Mouse (Mus musculus) right cerebral cortex, adult 18-20 months (tissue): ENCODE measurements around the gene Nt5c3b.

ENCODE experiments used
- DNase-seq: peaks from one replicate; pipeline ENCODE4 v3.0.0; 2022; ENCODE audit warnings: mixed read lengths

Nt5c3b gene

DNA sequence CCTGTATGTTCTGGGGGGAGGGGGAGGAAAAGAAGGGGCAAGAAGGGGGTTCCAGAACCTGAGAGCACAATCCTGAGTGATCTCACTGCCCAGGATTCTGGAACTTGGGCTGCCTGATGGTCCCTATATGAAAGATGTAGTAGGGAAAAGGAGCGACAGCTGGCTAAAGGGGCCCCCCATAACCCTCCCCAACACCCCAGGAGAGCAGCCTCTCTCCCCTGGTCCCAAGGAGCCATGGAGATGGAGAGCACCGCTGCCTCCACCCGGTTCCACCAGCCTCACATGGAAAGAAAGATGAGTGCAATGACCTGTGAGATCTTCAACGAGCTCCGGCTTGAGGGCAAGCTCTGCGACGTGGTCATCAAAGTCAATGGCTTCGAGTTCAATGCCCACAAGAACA is at the start of gene Nt5c3b, which contains the start of gene Klhl10:
Gene Nt5c3b (minus strand): TSS at position 12 of the 400 bp plus-strand sequence.
Gene Klhl10 (plus strand): TSS at position 121 of the 400 bp plus-strand sequence.
- DNase-seq: no peak

DNA sequence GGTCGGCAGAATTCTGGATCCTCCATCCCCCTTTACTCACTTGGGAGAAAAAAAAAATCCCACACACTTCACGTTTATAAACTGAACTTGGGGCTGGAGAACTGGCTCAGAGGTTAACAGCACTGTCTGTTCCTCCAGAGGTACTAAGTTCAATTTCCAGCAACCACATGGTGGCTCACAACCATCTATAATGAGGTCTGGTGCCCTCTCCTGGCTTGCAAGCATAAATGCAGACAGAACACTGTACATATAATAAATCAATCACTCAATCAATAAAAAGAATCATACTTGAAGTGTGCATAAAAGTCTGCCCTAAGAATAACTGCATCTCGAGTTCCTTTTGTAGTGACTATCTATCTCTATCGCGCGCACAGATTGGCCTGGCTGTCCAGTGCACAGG is 49.3 kb upstream of the Nt5c3b start:
- DNase-seq: no peak

DNA sequence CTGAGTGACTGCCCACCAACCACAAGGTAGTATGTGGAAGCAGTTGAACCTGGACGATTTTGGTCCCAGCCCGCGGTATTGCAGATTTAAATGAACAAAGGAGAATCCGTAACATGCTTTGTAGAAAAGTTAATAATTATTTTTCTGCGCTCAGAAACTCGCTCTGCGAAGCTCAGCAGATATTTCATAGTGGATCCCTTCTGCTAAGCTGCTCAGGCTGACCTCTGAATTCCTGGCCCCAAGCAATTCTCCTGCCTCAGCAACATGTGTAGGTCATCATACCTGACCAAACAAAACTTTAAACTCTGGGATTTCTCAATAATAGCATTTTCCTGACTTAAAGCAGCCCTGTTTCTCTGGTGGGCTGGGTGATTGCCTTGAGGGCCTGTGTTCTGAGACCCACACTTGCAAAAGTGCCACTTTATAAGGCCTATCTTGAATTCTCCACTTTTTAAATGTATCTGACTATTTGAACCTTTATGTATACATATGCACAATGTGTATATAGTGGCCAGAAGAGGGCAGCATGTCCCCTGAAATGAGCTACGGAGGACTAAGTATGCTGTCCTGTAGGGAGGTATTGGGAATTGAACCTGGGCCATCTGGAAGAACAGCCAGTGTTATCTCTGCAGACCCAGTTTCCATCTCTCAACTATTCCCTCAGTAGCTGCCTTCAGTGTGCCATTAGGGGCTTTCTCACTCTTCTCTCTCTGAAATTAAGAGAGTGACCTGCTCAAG is 44.4 kb upstream of the Nt5c3b start:
- DNase-seq: peak; percentile 25

DNA sequence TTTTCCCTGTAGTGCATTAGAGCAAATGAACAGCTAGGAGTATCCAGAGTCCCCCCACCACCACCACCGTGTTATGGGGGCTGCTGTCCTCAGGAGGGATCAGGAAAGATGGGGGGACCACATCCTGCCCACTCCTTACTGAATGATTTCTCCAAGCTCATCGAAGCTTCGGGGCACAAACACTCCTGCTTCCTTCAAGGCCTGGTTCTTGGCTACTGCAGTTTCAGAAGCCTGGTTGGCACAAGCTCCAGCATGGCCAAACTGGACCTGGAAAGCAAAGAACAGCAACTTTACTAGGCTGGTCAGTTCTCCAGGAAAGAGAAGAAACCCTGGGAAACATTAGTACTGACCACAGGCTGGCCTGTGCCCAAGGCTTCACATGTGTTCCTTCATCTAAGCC is 42.9 kb upstream of the Nt5c3b start:
- no peak for DNase-seq

DNA sequence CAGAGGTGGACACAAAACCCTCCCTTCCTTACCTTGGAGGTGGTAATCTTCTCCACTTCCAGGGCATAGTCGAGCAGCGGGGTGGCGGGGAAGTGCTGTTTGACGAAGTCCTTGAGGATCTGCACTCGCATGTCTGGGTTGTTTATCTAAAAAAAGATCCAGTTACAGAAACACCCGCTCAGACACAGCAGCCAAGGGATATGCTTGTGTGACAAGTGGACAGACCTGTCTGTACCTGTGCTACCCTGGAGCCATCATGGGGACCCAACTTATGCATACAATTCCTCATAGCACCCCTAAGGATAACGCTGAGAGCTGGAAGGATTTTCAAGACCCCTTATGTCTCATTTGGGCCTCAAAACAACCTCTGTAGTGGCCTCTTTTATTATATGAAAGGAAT is 37.5 kb upstream of the Nt5c3b start:
- no peak for DNase-seq

DNA sequence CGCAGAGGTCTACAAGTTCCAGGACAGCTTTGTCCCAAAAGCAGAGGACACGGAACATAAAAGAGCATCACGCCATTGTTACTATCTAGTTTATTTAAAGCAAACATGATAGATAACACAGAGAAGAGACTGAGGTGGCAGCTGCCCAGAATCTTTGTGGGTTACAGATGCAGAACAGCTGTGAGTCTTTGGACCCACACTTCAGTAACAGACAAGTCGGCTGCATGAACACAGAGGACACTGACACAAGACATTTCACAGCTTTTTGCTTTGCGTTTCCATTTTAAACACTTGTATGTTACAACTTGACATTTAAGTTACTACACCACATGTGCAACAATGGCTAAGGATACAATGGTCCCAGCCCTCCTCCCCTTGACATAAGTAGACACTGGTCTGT is 34.7 kb upstream of the Nt5c3b start:
- no peak for DNase-seq

DNA sequence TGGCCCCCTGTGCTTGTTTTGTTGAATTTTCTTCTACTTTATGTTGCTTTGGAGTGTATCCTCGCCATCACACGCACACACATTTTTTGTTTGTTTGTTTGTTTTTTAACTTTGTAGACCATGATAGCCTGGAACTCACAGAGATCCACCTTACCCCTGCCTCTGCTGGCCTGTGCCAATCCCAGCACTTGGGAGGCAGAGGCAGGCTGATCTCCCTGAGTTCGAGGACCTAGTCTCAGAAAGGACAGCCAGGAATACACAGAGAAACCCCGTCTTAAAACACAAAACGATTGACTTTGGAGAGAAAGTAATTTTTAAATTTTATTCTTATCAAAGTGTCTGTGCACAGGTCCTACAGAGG is 31.3 kb upstream of the Nt5c3b start:
- no peak for DNase-seq

DNA sequence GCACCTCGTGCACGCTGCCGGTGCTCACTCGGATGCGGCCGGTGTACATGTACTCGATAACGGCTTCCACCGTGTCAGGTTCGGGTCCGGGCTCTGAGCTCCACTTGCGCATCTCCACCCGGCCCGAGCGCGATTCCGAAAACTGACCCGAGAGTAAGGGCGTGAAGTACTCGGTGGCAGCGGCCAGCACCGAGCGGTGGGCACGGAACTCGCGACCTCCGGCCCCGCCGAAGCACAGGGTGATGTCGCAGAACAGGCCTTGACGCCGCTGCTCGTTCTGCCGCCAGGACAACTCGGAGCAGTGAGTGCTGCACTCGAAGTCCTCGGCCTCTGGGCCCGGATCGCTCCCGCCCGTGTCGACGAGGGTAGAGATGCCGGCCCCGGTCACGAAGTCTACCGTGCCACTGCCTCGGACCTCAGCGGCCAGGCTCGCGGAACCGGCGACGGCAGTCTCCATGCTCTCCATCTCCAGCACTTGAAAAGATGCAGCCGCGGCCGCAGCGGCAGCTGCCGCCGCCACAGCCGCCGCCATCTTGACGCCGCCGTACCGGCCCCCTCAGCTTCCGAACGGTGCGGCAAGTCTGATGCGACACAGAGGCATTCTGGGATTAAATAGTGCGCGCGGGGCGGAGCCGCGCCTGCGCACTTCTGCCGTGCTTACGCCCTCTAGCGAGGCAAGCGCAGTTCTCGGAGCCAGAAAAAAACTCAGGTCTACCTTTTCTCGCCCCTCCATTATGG is 30.8 kb upstream of the Nt5c3b start, which contains the start of gene Klhl11:
Gene Klhl11 (minus strand): TSS at position 545 of the 738 bp plus-strand sequence.
- peak; percentile 90 for DNase-seq

DNA sequence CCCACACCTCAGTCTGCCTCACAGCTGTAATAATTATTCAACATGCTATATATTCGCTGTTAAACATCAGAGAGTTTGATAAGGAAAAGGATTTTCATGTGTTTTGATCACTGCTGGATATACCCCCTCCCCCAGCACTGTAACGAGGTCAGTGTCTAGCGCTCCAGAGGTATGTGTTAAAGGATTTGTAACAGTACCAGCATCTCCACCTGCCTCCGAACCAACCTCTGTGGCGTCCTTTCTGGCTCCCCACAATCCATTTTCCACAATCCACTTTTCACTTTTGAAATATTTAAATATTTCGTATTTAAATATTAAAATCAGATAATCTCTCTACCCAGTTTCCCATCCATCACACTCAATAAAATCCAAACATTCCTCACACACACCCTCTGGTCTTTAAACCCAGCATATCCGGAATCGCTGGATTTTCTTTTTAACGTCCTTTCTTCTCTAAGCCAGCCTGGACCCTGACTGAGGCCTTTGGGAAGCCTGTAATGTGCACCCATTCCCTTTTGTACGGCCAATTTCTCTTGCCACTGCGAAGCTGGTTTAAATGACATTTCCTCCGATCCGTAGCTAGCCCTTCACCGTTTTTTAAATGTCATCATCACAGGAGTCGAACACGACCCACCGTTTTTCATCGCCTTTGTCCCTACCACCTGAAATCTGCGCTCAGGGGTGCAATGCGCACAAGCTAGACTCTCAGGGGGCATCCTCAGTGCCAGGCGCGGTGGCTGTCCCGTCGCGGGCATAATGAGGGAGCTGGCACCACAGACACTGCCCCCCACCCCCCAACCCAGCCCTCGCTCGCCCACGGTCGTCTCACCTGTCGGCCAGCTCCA is 30.0 kb upstream of the Nt5c3b start:
- DNase-seq: peak; percentile 8

DNA sequence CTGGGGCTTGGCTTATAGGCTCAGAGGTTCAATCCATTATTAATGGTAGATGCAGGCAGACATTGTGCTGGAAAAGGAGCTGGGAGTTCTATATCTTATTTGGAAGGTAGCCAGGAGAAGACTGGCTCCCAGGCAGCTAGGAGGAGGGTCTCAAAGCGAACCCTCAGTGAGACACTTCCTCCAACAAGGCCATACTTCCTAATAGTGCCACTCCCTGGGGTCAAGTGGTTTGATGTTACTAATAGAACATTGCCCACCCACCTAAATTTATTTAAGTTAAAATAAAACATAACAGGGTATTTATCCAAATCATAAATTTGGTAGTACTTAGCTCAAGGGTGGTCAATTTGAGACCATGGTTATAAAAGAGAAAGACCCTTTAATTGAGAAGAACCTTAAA is 24.2 kb upstream of the Nt5c3b start:
- DNase-seq: no peak

DNA sequence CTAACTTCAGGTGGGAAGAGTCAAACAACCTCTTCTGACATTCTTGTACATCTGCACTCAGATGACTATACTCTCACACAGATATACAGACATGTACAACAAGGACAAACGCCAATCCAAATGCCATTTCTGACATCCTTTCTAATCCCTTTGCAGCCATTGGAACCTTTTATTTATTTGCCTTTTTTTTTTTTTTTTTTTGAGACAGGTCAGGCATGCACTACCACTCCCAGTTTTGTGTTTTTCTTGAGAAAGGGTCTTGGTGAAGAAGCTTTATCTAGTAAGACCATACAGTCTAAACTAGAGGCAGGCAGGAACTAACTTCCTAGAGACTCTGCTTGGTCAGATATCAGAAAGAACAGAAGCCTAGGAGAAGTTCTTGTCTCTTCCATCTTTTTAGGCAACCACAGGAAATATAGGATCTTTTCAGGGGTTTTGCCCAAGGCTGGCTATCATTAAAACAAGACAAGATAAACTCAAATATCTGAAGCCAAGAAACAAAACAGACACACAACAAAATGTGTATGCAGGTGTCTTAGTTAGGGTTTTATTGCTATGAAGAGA is 23.7 kb upstream of the Nt5c3b start:
- no peak for DNase-seq

DNA sequence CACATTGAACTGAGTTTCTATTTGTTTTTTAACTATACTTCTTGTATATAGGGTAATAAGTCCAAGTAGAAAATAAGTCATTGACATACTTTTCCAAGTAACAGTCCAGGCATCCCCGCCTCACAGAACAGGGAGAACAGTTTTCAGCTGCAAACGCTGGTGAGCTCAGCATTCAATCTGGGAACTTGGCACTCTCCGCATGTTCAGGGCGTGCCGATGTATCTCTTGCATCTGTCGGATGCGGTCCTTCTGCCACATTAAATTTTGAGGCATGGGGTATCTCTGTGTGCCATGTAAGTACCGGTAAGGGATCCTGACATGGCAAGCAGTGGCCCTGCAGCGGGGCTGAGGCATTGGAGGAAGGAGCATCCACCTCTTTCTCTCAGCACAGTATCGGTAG is 21.1 kb upstream of the Nt5c3b start:
- DNase-seq: peak; percentile 37

DNA sequence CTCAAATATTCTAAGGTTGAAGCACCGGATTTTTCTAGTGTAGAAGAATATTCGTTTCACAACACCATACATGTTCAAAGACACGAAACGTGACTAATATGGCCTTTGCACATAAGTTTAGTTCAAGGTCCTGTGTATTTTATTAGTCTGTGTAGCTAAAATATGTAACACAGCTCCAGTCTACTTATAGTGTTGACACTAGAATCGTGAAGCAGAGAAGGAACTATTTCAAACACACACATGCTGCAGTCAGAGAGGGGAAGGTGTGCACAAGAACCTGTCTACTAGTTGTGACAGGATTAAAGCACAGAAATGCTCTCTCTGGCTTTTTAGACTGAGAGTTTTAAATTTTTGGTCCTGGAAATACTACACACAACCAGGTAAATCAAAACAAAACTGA is 16.1 kb upstream of the Nt5c3b start:
- DNase-seq: no peak

DNA sequence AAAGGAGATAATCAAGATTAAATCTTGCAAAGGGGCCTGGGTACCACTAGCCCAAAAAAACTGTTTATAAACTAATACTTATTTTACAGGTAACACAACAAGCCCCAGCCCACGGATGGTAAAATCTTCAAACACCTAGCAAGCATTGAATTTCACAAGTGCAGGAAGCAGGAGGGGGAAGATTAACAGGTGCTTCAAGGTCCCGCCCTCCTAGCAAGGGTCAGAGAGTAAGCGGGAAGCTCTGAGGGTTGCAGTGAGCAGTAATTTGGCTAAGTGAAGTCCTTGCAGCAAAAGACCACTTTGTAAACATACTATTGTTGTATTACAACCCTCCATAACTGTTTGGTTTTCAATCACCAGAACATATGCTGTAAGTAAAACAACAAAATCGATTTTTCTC is 15.6 kb upstream of the Nt5c3b start:
- DNase-seq: no peak

DNA sequence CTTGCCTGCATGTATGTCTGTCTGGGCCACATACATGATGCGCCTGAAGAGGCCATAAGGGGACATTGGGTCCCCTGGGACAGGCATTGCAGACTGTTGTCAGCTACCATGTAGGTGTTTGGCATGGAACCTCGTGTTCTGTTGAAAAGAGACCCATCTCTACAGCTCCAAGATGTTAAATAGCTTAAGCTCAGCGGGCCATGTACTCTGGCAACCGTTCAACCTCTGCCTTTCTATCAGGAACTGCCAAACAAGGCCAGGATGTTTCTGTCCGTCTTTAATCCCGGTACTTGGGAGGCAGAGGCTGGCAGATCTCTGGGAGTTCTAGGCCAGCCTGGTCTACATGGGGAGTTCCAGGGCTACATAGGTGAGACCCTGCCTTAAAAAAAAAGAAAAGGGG is 1.0 kb upstream of the Nt5c3b start:
- DNase-seq: no peak

DNA sequence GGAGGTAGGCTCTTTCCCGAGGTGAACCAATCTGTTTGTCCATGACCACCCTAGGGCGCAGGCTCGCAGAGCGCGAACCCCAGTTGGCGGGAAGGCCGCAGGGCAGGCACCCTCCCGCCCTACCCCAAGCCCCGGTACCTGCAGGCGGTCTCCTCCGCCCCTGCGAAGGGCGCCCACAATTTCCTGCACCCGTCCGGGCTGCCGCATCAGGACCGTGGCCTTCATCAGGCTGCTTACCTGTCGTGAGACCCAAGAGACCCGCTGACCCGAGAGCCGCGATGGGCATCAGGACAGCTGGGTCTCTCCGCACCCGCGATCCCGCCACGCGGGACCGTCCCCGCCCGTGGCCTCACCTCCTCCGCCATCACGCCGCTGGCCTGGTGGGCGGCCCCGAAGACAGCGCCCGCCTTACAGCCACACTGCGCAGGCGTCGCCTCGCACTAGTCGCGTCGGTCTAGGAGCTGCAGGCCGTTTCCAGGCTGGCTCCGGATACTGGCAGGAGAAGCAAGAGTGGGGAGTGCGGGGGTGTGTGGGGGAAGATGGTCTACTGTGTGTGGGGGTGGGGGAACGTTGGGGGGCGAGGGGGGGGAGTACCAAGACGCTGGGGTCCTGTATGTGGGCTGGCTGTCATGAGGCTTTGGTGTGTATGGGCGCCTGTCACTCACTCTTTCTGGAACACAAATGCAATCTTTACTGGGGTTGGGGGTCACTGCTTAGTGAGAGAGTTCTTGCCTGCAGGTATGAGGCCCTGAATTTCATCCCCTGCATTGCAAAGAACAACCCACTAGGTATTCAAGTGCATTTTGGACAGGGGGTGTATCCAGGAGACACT is 701 bp downstream of the Nt5c3b start:
- peak; percentile 88 for DNase-seq

DNA sequence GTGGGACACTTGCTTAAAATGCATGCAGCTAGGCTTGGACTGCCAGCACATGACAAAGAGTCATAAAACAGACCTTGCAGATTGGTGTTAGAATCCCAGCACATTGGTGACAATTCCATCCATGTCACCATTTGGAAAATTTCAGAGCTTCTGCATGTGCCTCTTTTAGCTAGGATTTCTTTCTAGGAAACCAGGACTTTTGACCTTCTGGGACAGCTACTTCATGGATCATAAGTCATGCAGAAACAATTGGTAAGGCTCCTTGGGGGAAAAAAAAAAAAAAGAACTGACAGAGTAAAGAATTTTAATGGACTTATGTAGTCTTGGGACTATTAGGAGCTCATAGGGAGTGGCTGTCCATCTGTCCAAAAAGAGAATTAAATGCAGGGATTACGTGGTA is 3.7 kb downstream of the Nt5c3b start:
- DNase-seq: no peak

DNA sequence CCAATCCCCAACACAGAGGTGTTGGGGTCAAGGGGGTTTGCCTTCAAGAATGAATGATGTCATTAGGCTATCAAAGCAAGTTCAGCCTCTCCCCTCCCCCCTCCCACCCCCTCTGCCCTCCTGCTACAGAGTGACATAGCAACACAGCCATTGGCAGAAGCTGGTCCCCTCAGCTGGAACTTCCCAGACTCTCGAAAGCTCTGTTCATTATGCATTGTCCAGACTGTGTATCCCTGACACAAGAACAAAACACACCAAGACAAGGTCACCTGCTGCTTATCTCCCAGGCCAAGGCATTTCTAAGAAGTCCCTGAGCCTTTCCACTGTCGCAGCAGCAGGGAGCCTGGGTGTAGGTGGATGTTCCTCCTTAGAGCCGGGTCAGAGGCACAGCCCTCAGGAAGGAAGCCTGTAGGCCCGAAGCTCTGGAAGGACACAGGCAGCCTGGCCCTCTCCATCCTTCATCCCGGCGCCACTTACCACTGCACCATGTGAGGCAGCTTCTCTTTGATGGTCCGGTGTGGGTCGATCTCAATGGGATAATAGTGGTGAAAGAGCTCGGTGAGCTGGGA is 5.8 kb downstream of the Nt5c3b start:
- no peak for DNase-seq

DNA sequence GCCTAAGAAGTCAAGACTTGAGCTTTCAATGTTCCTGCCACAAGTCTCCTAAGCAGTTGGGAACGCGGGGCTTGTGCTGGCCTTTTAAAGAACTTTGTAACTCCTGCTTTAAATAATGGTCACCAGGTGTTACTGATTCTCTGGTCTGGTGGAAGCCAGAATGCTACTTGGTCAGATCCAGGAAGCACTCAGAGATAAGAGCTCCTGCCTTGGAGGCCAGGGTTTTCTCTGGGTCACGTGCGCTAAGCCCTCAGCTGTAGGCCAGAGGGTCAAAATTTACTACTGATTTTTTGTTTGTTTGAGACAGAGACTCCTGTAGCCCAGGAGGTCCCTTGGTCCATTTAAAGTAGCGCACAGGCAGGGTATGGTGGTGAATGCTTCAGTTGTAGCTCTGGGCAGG is 9.6 kb downstream of the Nt5c3b start:
- no peak for DNase-seq

DNA sequence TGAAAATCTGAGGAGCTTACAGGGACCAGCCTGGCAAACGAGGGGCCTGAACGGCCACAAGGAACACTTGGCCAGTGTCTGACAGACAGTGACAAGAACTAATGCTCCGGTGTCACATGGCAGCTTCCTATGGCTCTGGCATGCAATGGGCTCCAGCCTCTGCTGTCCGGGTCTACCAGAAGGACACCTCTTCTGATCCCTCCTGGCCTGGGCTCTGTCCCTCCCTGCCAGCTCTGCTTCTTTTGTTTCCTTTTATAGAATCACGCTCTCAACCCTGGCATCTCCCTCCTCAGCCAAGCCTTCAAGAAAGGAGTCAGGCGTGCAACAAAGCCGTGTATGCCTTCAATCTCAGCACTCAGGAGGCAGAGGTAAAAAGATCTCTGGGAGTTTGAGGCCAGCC is 11.6 kb downstream of the Nt5c3b start:
- no peak for DNase-seq

DNA sequence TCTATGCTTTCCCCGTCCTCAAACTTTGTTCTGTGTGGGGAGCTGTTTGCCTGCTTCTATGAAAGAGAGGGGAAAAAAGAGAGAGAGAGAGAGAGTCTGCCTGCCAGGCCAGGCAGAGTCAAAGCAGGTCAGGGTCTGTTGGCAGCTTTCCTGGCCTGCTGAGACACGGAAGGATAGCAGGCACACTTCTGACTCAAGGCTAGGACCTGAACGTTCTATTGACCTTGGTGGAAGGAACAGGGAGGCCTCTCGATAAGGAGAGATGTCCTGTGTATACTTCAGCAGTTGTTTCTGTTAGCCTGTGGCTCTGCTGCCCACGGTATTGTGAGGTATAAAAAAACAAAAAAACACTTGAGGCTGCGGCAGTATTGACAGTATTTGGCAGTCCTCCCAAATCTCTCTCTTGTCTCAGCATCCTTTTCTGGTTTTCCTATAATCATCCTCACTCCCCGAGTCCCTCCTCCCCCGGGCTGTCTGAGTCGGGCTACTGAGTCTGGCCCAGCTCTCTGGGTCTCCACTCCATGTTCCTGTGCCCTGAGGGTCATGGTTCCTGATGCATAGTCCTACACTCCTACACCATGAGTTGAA is 12.9 kb downstream of the Nt5c3b start:
- no peak for DNase-seq

DNA sequence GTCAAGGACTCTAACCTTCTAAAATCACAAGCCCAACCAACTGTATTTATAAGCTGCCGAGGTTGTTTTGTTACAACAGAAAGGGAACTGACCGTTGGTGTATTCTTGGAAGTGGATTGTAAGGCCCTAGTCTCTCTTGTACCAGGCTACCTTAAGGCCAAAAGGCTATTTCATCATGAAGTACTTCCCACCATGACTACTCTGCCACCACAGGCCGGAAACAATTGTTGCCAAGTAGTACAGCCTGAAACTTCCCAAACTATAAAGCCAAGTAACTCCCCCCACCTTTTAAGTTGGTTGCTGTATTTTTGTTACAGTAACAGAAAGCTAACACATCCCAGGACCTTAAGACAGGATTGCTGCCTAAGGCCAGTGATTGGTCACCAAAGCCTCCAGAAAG is 14.8 kb downstream of the Nt5c3b start:
- DNase-seq: no peak
